Mouse (Mus musculus) liver (tissue): ENCODE results near the gene Slc7a15.

Experiments used
- DNase-seq: peaks from one replicate; pipeline ENCODE4 v3.0.0-alpha.2; 2020; ENCODE audit warnings: mixed read lengths

Gene Slc7a15

GRCm38 (mm10) chr12:8556189-8556588 is 42.7 kb downstream of the Slc7a15 start:
- DNase-seq = no peak

- DNase-seq = no peak
Measured at GRCm38 (mm10) chr12:8555419-8555818, 43.4 kb downstream of the Slc7a15 start.

DNA sequence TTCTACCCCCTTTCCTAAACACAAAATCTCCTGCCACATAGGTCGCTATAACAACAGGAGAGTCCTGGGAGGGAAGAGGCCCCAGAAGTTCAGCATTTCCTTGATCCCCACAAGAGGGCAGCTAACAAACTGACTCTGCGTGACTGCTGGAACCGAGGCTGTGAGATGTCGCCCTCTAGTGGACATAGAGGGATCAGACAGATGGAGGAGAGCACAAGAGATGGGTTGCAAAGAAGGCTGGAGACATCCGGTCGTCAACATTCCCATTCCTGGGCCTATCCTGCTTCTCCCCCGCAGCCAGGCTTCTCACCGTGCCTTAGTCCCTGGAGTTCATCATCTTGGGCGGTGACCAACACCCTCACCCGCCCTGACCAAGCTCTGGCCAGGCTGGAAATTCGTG is 51.5 kb downstream of the Slc7a15 start:
- peak; percentile 75 for DNase-seq

- DNase-seq = no peak
Measured at GRCm38 (mm10) chr12:8546801-8547200, 52.1 kb downstream of the Slc7a15 start.

DNA sequence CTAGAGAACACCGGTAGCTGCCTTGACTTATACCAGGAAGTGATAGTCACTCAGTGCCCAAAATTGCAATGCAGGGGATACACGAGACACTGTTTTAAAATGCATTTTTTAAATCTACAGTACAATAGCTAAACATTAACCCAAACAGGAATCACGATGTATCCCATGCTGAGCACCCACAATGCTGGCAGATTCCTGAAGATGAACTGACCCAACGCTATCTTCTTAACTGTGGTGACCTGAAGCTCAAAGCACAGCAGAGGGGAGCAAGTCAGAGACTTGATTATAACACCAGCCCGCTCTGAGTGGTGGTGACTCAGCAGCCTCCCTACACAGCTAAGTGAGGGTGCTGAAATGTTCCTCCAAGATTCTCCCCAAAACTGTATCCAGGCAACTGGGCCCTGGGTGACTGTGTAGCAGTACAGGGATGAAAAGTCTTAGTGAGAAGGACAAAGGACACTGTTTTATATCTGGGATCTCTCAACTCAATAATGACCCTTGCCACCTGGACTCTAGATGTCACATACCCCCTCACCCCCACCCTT is 53.7 kb downstream of the Slc7a15 start:
- DNase-seq = no peak

- no peak for DNase-seq
Measured at GRCm38 (mm10) chr12:8542371-8542770, 56.5 kb downstream of the Slc7a15 start.

- DNase-seq = no peak
Measured at GRCm38 (mm10) chr12:8539471-8539870, 59.4 kb downstream of the Slc7a15 start.

DNA sequence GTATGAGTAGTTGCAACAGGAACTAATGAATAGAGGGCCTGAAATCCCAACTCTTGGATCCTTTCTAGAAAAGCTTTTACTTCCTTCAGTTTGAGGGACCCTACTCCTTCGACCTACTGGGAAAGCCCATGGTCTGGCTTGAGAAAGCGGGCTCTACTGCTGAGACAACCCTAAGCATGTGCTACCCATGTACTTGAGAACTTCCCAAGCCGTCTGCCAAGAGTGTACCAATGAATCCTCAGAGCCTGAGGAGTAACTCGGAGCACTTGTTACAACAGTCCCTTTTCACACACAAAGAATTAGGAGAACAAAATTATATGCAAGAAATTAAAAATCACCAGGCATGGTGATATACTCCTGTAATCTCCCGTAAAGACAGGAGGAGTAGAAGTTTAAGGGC is 61.6 kb downstream of the Slc7a15 start:
- no peak for DNase-seq

- DNase-seq = no peak
Measured at GRCm38 (mm10) chr12:8536221-8536965, 62.5 kb downstream of the Slc7a15 start.

- DNase-seq = no peak
Measured at GRCm38 (mm10) chr12:8535596-8535995, 63.3 kb downstream of the Slc7a15 start.

GRCm38 (mm10) chr12:8534915-8535314 is 64.0 kb downstream of the Slc7a15 start:
- no peak for DNase-seq

GRCm38 (mm10) chr12:8527770-8528169 is 71.1 kb downstream of the Slc7a15 start:
- DNase-seq = no peak

DNA sequence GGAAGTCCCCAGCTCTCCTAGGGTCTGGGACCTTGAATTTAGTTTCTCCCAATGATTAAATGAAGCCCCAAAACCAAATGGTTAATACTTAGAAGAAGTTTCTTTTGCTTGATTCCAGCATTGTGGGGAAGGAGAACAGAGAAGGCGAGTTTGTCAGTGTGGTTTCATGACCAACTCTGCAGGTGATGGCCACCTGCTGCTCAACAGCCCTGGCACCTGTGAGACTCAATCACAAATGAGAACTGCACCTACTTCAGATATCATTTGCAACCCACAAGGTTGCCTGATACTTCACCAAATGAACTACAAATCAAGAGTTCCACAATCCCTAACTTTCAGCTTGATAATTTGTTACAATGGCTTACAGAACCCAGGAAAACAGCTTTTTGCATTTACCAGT is 71.7 kb downstream of the Slc7a15 start:
- no peak for DNase-seq

GRCm38 (mm10) chr12:8524062-8524461 is 74.8 kb downstream of the Slc7a15 start:
- DNase-seq = no peak

DNA sequence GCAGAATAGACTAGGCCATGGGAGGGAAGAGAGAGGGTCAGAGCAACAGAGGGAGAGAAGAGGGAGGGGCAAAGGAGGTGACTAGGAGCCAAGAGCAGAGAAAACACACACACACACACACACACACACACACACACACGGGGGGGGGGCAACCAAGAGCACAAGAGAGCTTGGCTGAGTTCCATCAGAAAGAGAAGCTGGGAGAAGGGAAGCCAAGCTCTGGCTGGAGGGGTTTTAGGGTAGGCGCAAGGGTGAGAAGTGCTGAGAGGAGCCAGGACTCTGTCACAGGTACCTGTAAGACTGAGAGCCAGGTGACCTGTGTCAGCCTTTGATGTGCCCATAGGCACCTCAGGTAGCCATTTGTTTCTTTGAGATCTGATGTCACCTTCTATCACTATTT is 76.2 kb downstream of the Slc7a15 start:
- DNase-seq = no peak

- DNase-seq = peak; percentile 72
Measured at GRCm38 (mm10) chr12:8521375-8522047, 77.4 kb downstream of the Slc7a15 start.

DNA sequence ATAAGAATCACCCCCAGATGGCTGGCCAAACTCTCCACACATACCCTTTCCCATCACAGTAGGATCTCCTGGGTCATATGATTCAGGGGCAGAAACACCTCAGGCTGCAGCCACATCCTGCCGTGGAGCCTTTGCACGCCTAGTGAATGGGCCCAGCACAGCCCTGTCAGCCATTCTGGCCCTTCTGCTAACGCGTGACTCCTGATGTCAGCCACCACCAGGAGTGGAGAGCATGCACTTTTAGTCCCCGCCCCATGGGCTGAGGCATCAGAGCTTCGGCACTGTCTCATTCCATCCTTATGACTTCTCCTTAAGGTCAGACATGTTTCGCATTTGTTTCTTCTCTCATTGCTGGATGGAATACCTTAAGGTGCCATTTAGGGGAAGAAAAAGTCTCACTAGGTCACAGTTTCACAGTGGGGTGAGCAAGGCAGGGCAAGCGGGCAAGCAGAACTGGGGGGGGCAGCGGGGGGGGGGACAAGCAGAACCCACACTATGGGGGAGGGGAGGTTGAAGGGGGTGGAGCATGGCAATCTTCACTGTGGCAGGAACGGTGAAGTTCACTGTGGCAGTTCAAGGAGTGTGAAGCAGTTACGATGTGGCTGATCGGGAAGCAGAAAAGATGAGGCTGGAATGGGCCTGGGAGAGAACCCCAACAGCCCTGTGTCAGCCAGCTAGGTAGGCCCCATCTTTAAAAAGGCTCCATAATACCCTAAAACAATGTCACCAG is 79.3 kb downstream of the Slc7a15 start:
- DNase-seq = peak; percentile 19

DNA sequence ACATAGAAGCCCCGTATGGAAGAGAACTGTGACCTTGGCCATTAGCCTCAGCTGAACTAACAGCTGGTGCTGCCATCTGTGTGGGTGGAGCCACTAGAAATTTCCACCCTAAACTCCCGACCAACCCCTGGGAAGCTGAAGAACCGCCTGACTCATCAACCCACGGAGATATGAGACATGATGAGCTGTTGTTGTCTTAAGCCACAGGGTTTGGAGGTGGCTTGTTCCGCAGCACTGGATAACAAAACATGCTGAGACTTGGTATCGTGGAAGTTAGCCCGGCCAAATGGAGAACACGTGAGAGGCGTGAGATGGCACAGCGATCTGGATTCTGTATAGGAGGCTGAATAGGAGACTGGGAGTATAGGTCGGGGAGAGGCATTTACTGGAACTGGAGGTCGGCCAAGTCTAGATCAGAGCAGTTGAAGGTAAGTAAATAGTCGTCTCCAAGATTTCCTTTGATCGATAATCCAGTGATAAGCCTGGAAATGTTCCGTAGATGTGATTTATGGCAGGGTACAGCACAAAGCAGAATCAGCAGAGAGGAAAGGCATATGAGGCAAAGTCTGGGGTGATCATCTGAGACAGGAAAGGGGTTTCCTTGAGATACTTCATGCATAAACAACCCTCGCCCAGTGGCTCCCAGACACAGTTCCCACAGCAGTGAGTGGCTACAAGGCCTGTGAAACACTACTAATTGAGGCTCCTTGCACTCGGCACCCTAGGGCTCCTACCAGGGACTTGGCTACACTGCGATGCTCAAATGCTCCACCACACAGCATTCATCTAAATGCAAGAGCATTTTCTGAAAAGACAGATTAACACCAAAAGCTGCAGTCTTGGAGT is 87.6 kb downstream of the Slc7a15 start:
- no peak for DNase-seq

DNA sequence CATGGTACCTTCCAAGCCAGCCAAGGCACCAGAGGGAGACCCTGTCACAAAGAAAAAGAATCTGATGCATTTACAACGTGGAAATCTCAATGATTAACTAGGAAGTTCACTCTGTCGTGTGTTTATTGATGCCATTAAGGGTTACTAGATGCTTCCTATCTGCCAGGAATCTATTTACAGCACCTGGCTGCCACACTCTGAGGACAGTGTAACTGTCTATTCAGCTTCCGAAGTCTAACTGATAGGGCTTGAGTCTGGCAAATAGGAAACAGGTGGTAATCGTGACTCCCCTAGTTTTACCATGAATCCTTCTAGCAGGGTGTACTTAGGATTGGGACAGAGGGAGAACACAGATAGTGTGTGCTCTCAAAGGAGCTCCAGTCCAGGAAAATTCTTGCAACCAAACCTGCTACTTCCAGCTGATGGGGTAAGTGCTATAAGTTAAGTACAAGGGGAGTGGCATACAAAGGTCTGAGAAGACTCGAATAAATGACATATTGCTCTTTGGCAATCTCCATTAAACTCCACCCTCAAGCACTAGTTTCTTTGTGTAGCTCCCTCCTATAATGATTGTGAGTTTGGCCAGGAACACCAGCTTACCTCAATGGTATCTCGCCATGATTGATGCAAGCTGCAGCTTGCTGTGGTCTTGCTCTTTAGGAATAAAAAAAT is 88.4 kb downstream of the Slc7a15 start:
- no peak for DNase-seq

GRCm38 (mm10) chr12:8509693-8510092 is 89.2 kb downstream of the Slc7a15 start:
- no peak for DNase-seq

- no peak for DNase-seq
Measured at GRCm38 (mm10) chr12:8506954-8507707, 91.7 kb downstream of the Slc7a15 start.
